Mouse (Mus musculus): ENCODE data around the gene Npy2r. TPM values are rescaled to one million over a fixed set of nuclear protein-coding genes. Genes with fewer than 3 reads are reported as not detected.

Gene Npy2r
- not detected in 2 replicates for polyA plus RNA-seq (2011; ENCODE audit: insufficient read depth, insufficient read length, low replicate concordance, missing spikeins)

DNA sequence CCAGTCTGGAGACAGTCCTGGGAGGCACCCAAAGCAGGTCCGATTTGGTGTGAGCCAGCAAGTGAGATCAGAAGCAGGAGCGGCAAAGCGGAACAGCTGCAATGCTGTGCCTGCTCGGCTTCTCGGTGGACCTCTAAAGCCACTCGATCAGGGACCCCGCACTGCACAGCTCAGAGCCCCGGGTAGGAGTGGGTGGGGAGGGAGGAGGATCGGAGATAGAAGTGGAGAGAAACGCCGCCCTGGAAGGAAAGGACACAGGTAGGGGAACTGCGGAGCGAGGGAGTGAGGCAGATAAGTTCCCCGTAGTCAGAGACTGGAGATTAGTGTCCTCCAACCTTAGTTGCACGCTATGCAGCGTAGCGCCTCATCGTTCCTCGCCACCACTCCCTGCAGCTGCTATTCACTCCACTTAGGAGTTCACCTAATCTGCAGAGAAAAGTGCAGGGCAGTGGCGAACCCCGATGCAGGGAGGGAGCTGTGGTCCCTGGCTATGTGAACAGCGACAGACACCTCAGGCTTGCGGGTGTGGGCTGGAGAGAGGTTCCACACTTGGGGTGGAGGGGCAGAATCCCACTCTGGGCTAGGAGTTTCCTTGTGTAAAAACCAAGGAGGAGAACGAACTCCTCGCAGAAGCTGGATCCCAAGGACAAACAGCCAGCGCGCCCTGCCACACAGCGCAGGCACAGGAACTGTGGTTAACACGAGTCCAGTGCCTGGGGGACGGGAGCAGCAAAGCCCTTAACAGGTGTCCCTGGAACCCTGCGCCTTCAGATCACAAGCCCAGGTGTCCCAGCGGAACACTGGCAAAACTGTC lies at the start of gene Npy2r:
Gene Npy2r, minus strand, starts transcription at position 177 of the 814 bp plus-strand sequence.
- no peak within 1 kb of the TSS for H3K4me3 ChIP-seq (replicated peaks; ENCODE audit: control insufficient read depth, low read depth, low read length)
- no peaks in the 10 kb centered on the region for H3K4me1 ChIP-seq (ENCODE audit: control insufficient read depth, insufficient read depth, low read length)
- no peak for TF ChIP-seq CTCF (IDR thresholded peaks at IDR 0.05; ENCODE audit: control insufficient read depth, insufficient read depth, low read length)
- TF ChIP-seq POLR2A (IDR thresholded peaks at IDR 0.05; ENCODE audit: borderline replicate concordance, control insufficient read depth, low read depth, low read length): no peak
- no peak within 1 kb of the TSS for H3K27ac ChIP-seq (ENCODE audit: control insufficient read depth, insufficient read depth, low read depth, low read length, poor library complexity)
- 3% methylated on average over 32 of the region's 32 CpGs for WGBS

GRCm38 (mm10) chr3:82557786-82558185 lies 9.9 kb upstream of the Npy2r start:
- Histone ChIP-seq H3K27ac (ENCODE audit: control insufficient read depth, insufficient read depth, low read depth, low read length, poor library complexity) (no peak overlapping the region), H3K4me3 (replicated peaks; ENCODE audit: control insufficient read depth, low read depth, low read length) (no peak overlapping the region), H3K4me1 (ENCODE audit: control insufficient read depth, insufficient read depth, low read length) (no peaks in the 10 kb centered on the region)
- TF ChIP-seq POLR2A (IDR thresholded peaks at IDR 0.05; ENCODE audit: borderline replicate concordance, control insufficient read depth, low read depth, low read length) (no peak), CTCF (IDR thresholded peaks at IDR 0.05; ENCODE audit: control insufficient read depth, insufficient read depth, low read length) (no peak)
- WGBS: 74% methylated on average over 3 of the region's 3 CpGs

DNA sequence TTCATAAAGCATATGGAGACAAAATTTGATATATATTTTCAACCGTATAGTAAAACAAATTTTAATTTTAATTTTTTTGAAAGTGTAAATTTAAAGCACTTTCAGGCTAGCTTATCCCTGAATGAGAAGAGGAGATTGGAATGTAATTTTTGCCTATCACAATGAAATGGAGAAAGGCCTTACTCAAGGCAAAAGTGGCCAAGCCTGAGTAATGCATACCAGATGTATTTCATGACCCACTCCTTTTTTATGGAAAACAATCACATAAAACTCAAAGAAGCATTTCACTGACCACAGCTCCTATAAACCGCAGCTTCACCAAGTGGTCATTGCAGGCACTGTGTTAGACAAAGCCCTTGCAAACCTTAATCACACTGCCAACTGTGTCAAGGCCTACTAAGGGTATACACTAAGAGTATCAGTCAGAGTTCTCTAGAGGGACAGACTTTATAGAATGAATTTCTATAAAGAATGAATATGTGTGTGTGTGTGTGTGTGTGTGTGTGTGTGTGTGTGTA lies 8.5 kb upstream of the Npy2r start:
- no peak for TF ChIP-seq POLR2A (IDR thresholded peaks at IDR 0.05; ENCODE audit: borderline replicate concordance, control insufficient read depth, low read depth, low read length)
- no peaks in the 10 kb centered on the region for H3K4me1 ChIP-seq (ENCODE audit: control insufficient read depth, insufficient read depth, low read length)
- no peak overlapping the region for H3K27ac ChIP-seq (ENCODE audit: control insufficient read depth, insufficient read depth, low read depth, low read length, poor library complexity)
- H3K4me3 ChIP-seq (replicated peaks; ENCODE audit: control insufficient read depth, low read depth, low read length): no peak overlapping the region
- 83% methylated on average over 2 of the region's 2 CpGs for WGBS

DNA sequence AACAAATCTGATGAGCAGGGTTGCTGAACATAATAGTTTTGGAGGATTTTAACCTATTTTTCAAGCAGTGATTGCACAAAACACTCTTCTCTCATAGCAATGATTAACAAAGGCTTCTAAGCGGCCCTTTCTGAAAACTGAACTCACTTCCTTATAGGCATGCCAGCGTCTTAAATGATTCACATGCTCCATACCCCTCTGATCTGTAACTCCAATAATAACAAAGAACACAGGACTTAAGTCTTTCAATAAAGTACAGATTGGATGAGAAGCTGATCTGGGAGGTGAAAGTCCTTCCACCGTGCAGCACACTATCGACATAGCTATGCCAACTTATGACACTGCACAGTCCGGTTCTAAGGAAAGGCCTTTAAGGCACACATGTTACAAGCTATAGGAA lies 2.0 kb upstream of the Npy2r start:
- WGBS: 83% methylated on average over 5 of the region's 5 CpGs

GRCm38 (mm10) chr3:82548753-82549152 lies 869 bp upstream of the Npy2r start:
- no peaks in the 10 kb centered on the region for H3K4me1 ChIP-seq (ENCODE audit: control insufficient read depth, insufficient read depth, low read length)
- TF ChIP-seq POLR2A (IDR thresholded peaks at IDR 0.05; ENCODE audit: borderline replicate concordance, control insufficient read depth, low read depth, low read length) (no peak), CTCF (IDR thresholded peaks at IDR 0.05; ENCODE audit: control insufficient read depth, insufficient read depth, low read length) (no peak)
- no peak overlapping the region for H3K27ac ChIP-seq (ENCODE audit: control insufficient read depth, insufficient read depth, low read depth, low read length, poor library complexity)
- H3K4me3 ChIP-seq (replicated peaks; ENCODE audit: control insufficient read depth, low read depth, low read length): no peak overlapping the region
- 5% methylated on average over 9 of the region's 9 CpGs for WGBS

More for the DNA sequence above, 2.0 kb upstream of the Npy2r start:
- TF ChIP-seq CTCF (IDR thresholded peaks at IDR 0.05; ENCODE audit: control insufficient read depth, insufficient read depth, low read length) (no peak), POLR2A (IDR thresholded peaks at IDR 0.05; ENCODE audit: borderline replicate concordance, control insufficient read depth, low read depth, low read length) (no peak)
- Histone ChIP-seq H3K27ac (ENCODE audit: control insufficient read depth, insufficient read depth, low read depth, low read length, poor library complexity) (no peak overlapping the region), H3K4me3 (replicated peaks; ENCODE audit: control insufficient read depth, low read depth, low read length) (no peak overlapping the region), H3K4me1 (ENCODE audit: control insufficient read depth, insufficient read depth, low read length) (no peaks in the 10 kb centered on the region)

- no peak overlapping the region for H3K4me3 ChIP-seq (replicated peaks; ENCODE audit: control insufficient read depth, low read depth, low read length)
- 76% methylated on average over 2 of the region's 2 CpGs for WGBS
- H3K4me1 ChIP-seq (ENCODE audit: control insufficient read depth, insufficient read depth, low read length): no peaks in the 10 kb centered on the region
- no peak overlapping the region for H3K27ac ChIP-seq (ENCODE audit: control insufficient read depth, insufficient read depth, low read depth, low read length, poor library complexity)
- TF ChIP-seq POLR2A (IDR thresholded peaks at IDR 0.05; ENCODE audit: borderline replicate concordance, control insufficient read depth, low read depth, low read length): no peak
- TF ChIP-seq CTCF (IDR thresholded peaks at IDR 0.05; ENCODE audit: control insufficient read depth, insufficient read depth, low read length): no peak
Measured at GRCm38 (mm10) chr3:82541449-82541848, 6.4 kb downstream of the Npy2r start.

- 76% methylated on average over 5 of the region's 5 CpGs for WGBS
- Histone ChIP-seq H3K27ac (ENCODE audit: control insufficient read depth, insufficient read depth, low read depth, low read length, poor library complexity) (no peak overlapping the region), H3K4me1 (ENCODE audit: control insufficient read depth, insufficient read depth, low read length) (no peaks in the 10 kb centered on the region), H3K4me3 (replicated peaks; ENCODE audit: control insufficient read depth, low read depth, low read length) (no peak overlapping the region)
- TF ChIP-seq POLR2A (IDR thresholded peaks at IDR 0.05; ENCODE audit: borderline replicate concordance, control insufficient read depth, low read depth, low read length) (no peak), CTCF (IDR thresholded peaks at IDR 0.05; ENCODE audit: control insufficient read depth, insufficient read depth, low read length) (no peak)
Measured at GRCm38 (mm10) chr3:82539951-82540350, 7.9 kb downstream of the Npy2r start.

- 58% methylated on average over 1 of the region's 1 CpGs for WGBS
- TF ChIP-seq CTCF (IDR thresholded peaks at IDR 0.05; ENCODE audit: control insufficient read depth, insufficient read depth, low read length) (no peak), POLR2A (IDR thresholded peaks at IDR 0.05; ENCODE audit: borderline replicate concordance, control insufficient read depth, low read depth, low read length) (no peak)
- Histone ChIP-seq H3K4me3 (replicated peaks; ENCODE audit: control insufficient read depth, low read depth, low read length) (no peak overlapping the region), H3K4me1 (ENCODE audit: control insufficient read depth, insufficient read depth, low read length) (no peaks in the 10 kb centered on the region), H3K27ac (ENCODE audit: control insufficient read depth, insufficient read depth, low read depth, low read length, poor library complexity) (no peak overlapping the region)
Measured at GRCm38 (mm10) chr3:82524792-82525191, 23.1 kb downstream of the Npy2r start.

All from bone marrow, adult 2 months (tissue).